Mouse (Mus musculus) mouse embryonic stem cell (cell line): ENCODE results near the gene Acadm.

ENCODE experiments used
- in situ Hi-C, 2 experiments: fragments of 300-500 bp; cut with MboI; formaldehyde crosslinking; loops; 1 replicate in 1 of 2; 3 replicates in 1 of 2; pipeline ENCODE4 v1.14.3; 2019 to 2020; ENCODE audit warnings: low sequenced_read_pairs in 2 of 2, low pct_unique_long_range_greater_than_20kb in 1 of 2, mixed read lengths in 1 of 2; ENCODE audit not compliant: unreplicated experiment in 1 of 2

Gene Acadm

GRCm38 (mm10) chr3:153910489-153910888 lies 33.9 kb downstream of the Acadm start:
- in situ Hi-C loops, result no loop called here

- in situ Hi-C loops, result no loop called here
These were observed 35.5 kb downstream of the Acadm start for GRCm38 (mm10) chr3:153908919-153909318.

- in situ Hi-C loops, result no loop called here
These were observed 38.1 kb downstream of the Acadm start, which contains the start of gene Msh4 for GRCm38 (mm10) chr3:153906136-153906871. TSS of gene Msh4 (minus strand) at chr3:153906138.

GRCm38 (mm10) chr3:153905251-153906135 lies 38.9 kb downstream of the Acadm start:
- in situ Hi-C loops, result no loop called here

- in situ Hi-C loops, result no loop called here
These were observed 39.8 kb downstream of the Acadm start for GRCm38 (mm10) chr3:153904586-153904985.

- in situ Hi-C loops, result no loop called here
These were observed 41.8 kb downstream of the Acadm start for GRCm38 (mm10) chr3:153902595-153902994.

GRCm38 (mm10) chr3:153901904-153902303 lies 42.5 kb downstream of the Acadm start:
- in situ Hi-C loops, result no loop called here

GRCm38 (mm10) chr3:153897216-153897615 lies 47.2 kb downstream of the Acadm start:
- in situ Hi-C loops, result no loop called here

GRCm38 (mm10) chr3:153895454-153895853 lies 49.0 kb downstream of the Acadm start:
- in situ Hi-C loops, result no loop called here

GRCm38 (mm10) chr3:153889188-153889781 lies 55.1 kb downstream of the Acadm start:
- in situ Hi-C loops, result no loop called here

GRCm38 (mm10) chr3:153888141-153888540 lies 56.3 kb downstream of the Acadm start:
- in situ Hi-C loops, result no loop called here

- in situ Hi-C loops, result no loop called here
These were observed 58.1 kb downstream of the Acadm start for GRCm38 (mm10) chr3:153886296-153886695.
